Mouse (Mus musculus) lung, embryonic 14.5 days (tissue): Measurements from ENCODE around the gene Itpr2. TPM values are rescaled to one million over a fixed set of nuclear protein-coding genes. Genes with fewer than 3 reads are reported as not detected.
"Not testable (repeated sequence)": the region's sequence is repeated elsewhere in the genome, so short reads cannot be mapped to it uniquely, and the experiment has no call there.

Experiments
- ATAC-seq: fragments of 200-750 bp; cut with Nextera tagmentation; 2 replicates; pipeline ENCODE4 v1.8.0; 2017; ENCODE audit warnings: mild to moderate bottlenecking, moderate TSS enrichment, moderate library complexity; ENCODE audit not compliant: insufficient read depth
- DNase-seq: peaks from one replicate; pipeline ENCODE4 v3.0.0-alpha.2; 2015
- H3K27ac ChIP-seq: fragments of 300-500 bp; sonication (generic); 2 replicates; pipeline ENCODE4 v1.5.1; 2014; ENCODE audit warnings: low read depth, mild to moderate bottlenecking, moderate library complexity
- H3K27me3 ChIP-seq: fragments of 300-500 bp; sonication (generic); 2 replicates; pipeline ENCODE4 v1.6.1; 2014; ENCODE audit warnings: low read length, control low read depth; ENCODE audit not compliant: insufficient read depth
- H3K36me3 ChIP-seq: fragments of 300-500 bp; sonication (generic); 2 replicates; pipeline ENCODE4 v1.6.1; 2014; ENCODE audit warnings: control low read depth; ENCODE audit not compliant: insufficient read depth
- H3K4me1 ChIP-seq: fragments of 300-500 bp; sonication (generic); 2 replicates; pipeline ENCODE4 v1.6.1; 2014; ENCODE audit warnings: antibody characterized with exemption, control low read depth; ENCODE audit not compliant: insufficient read depth
- H3K4me2 ChIP-seq: fragments of 300-500 bp; sonication (generic); 2 replicates; pipeline ENCODE4 v1.6.1; 2014; ENCODE audit warnings: mild to moderate bottlenecking
- H3K4me3 ChIP-seq: fragments of 300-500 bp; sonication (generic); 2 replicates; pipeline ENCODE4 v1.5.1; 2014; ENCODE audit warnings: low read depth, low read length
- H3K9ac ChIP-seq: fragments of 300-500 bp; sonication (generic); 2 replicates; pipeline ENCODE4 v1.6.1; 2014
- H3K9me3 ChIP-seq: fragments of 300-500 bp; sonication (generic); 2 replicates; pipeline ENCODE4 v1.6.1; 2016; ENCODE audit warnings: low read depth, low read length, control low read depth
- CTCF ChIP-seq: IDR thresholded peaks from 2 replicates; pipeline ENCODE4 v1.5.1; 2016; ENCODE audit warnings: antibody characterized with exemption, low read depth
- WGBS: fragments of 180-500 bp; shearing (Covaris S2); extraction: QIAGEN DNeasy Blood & Tissue Kit; methylation state at CpG from one replicate; pipeline ENCODE4 v1.1.7; 2014; 5-methylcytosine and 5-hydroxymethylcytosine counted together
- polyA plus RNA-seq: library from polyadenylated mRNA; unstranded; fragments of >200 nt; fragmentation: Nextera tagmentation; extraction: Ambion mirVana; gene quantifications from 2 replicates; pipeline ENCODE4 v1.2.1, GENCODE M21; 2014

Itpr2 gene
- polyA plus RNA-seq, 1 experiment from 2014 or later: 13.1 TPM

- 67% methylated on average over 4 of the region's 4 CpGs for WGBS
These were observed 31.6 kb downstream of the Itpr2 start for GRCm38 (mm10) chr6:146470378-146470777.

GRCm38 (mm10) chr6:146469936-146470335, 32.1 kb downstream of the Itpr2 start:
- WGBS: 71% methylated on average over 2 of the region's 2 CpGs

More at GRCm38 (mm10) chr6:146470378-146470777, 31.6 kb downstream of the Itpr2 start:
- TF ChIP-seq CTCF: no peak
- no peak overlapping the region for H3K4me2 ChIP-seq
- no peaks in the 10 kb centered on the region for H3K4me1 ChIP-seq
- H3K36me3 ChIP-seq: no peaks in the 10 kb centered on the region
- no peak overlapping the region for H3K27ac ChIP-seq
- H3K9ac ChIP-seq: no peak overlapping the region
- H3K9me3 ChIP-seq: no peaks in the 10 kb centered on the region; the same call in 1 of the 2 replicates
- H3K27me3 ChIP-seq: no peaks in the 10 kb centered on the region
- no peak overlapping the region for H3K4me3 ChIP-seq
- ATAC-seq: no peak
- no peak for DNase-seq

GRCm38 (mm10) chr6:146468361-146468760, 33.7 kb downstream of the Itpr2 start:
- no peak overlapping the region for H3K4me2 ChIP-seq
- no peak overlapping the region for H3K9ac ChIP-seq
- H3K9me3 ChIP-seq: no peaks in the 10 kb centered on the region; the same call in 1 of the 2 replicates
- H3K4me3 ChIP-seq: no peak overlapping the region
- H3K27ac ChIP-seq: no peak overlapping the region
- WGBS: 57% methylated on average over 8 of the region's 8 CpGs
- DNase-seq (no peak), ATAC-seq (no peak)
- no peaks in the 10 kb centered on the region for H3K36me3 ChIP-seq
- TF ChIP-seq CTCF: no peak
- no peaks in the 10 kb centered on the region for H3K27me3 ChIP-seq
- H3K4me1 ChIP-seq: no peaks in the 10 kb centered on the region

More at GRCm38 (mm10) chr6:146469936-146470335, 32.1 kb downstream of the Itpr2 start:
- no peak overlapping the region for H3K4me2 ChIP-seq
- ATAC-seq (no peak), DNase-seq (no peak)
- no peaks in the 10 kb centered on the region for H3K27me3 ChIP-seq
- H3K9ac ChIP-seq: no peak overlapping the region
- TF ChIP-seq CTCF: no peak
- no peaks in the 10 kb centered on the region for H3K4me1 ChIP-seq
- H3K4me3 ChIP-seq: no peak overlapping the region
- H3K36me3 ChIP-seq: no peaks in the 10 kb centered on the region
- H3K9me3 ChIP-seq: no peaks in the 10 kb centered on the region; the same call in 1 of the 2 replicates
- H3K27ac ChIP-seq: no peak overlapping the region

GRCm38 (mm10) chr6:146464645-146465042, 37.4 kb downstream of the Itpr2 start:
- not testable (repeated sequence) for ATAC-seq, H3K4me1 ChIP-seq, H3K4me2 ChIP-seq, H3K9ac ChIP-seq, H3K27ac ChIP-seq, H3K27me3 ChIP-seq, DNase-seq, H3K9me3 ChIP-seq, H3K4me3 ChIP-seq, H3K36me3 ChIP-seq
- 93% methylated on average over 2 of the region's 2 CpGs for WGBS

- no peaks in the 10 kb centered on the region for H3K36me3 ChIP-seq
- H3K4me2 ChIP-seq: no peak overlapping the region
- H3K27ac ChIP-seq: no peak overlapping the region
- no peak overlapping the region for H3K4me3 ChIP-seq
- H3K9me3 ChIP-seq: no peaks in the 10 kb centered on the region; the same call in 1 of the 2 replicates
- no peak for TF ChIP-seq CTCF
- no peak overlapping the region for H3K9ac ChIP-seq
- no peaks in the 10 kb centered on the region for H3K4me1 ChIP-seq
- no peak for DNase-seq
- 55% methylated on average over 8 of the region's 8 CpGs for WGBS
- no peaks in the 10 kb centered on the region for H3K27me3 ChIP-seq
- no peak for ATAC-seq
These were observed 37.9 kb downstream of the Itpr2 start for GRCm38 (mm10) chr6:146464014-146464644.

GRCm38 (mm10) chr6:146460936-146461335, 41.1 kb downstream of the Itpr2 start:
- H3K4me2 ChIP-seq: no peak overlapping the region
- ATAC-seq: no peak
- no peak for DNase-seq
- H3K36me3 ChIP-seq: no peaks in the 10 kb centered on the region
- no peak overlapping the region for H3K27ac ChIP-seq
- no peak for TF ChIP-seq CTCF
- H3K9me3 ChIP-seq: no peaks in the 10 kb centered on the region; the same call in 1 of the 2 replicates
- no peak overlapping the region for H3K4me3 ChIP-seq
- no peak overlapping the region for H3K9ac ChIP-seq
- H3K4me1 ChIP-seq: no peaks in the 10 kb centered on the region
- no peaks in the 10 kb centered on the region for H3K27me3 ChIP-seq
- 40% methylated on average over 8 of the region's 8 CpGs for WGBS

GRCm38 (mm10) chr6:146458436-146458835, 43.6 kb downstream of the Itpr2 start:
- H3K4me3 ChIP-seq: no peak overlapping the region
- no peak overlapping the region for H3K9ac ChIP-seq
- no peak for ATAC-seq
- no peak overlapping the region for H3K4me2 ChIP-seq
- no peaks in the 10 kb centered on the region for H3K27me3 ChIP-seq
- no peaks in the 10 kb centered on the region for H3K9me3 ChIP-seq
- no peaks in the 10 kb centered on the region for H3K4me1 ChIP-seq
- no peak for TF ChIP-seq CTCF
- no peak for DNase-seq
- no peak overlapping the region for H3K27ac ChIP-seq
- no peaks in the 10 kb centered on the region for H3K36me3 ChIP-seq
- 59% methylated on average over 5 of the region's 5 CpGs for WGBS

- H3K4me1 ChIP-seq: no peaks in the 10 kb centered on the region
- H3K27me3 ChIP-seq: no peaks in the 10 kb centered on the region
- H3K27ac ChIP-seq: no peak overlapping the region
- ATAC-seq (no peak), DNase-seq (no peak)
- no peaks in the 10 kb centered on the region for H3K36me3 ChIP-seq
- no peak overlapping the region for H3K9ac ChIP-seq
- no peak overlapping the region for H3K4me3 ChIP-seq
- H3K9me3 ChIP-seq: no peaks in the 10 kb centered on the region
- 72% methylated on average over 5 of the region's 5 CpGs for WGBS
- no peak for TF ChIP-seq CTCF
- H3K4me2 ChIP-seq: no peak overlapping the region
These were observed 45.3 kb downstream of the Itpr2 start for GRCm38 (mm10) chr6:146456741-146457140.
